Mouse (Mus musculus) ES-E14 (cell line): ENCODE results near the gene Col4a2.

Source experiments
- CHD2 ChIP-seq: IDR thresholded peaks from 2 replicates; pipeline ENCODE4 v1.6.1; 2014; ENCODE audit warnings: mild to moderate bottlenecking, low read depth, low read length, inconsistent platforms
- HCFC1 ChIP-seq: IDR thresholded peaks from 2 replicates; pipeline ENCODE4 v1.6.1; 2012; ENCODE audit warnings: low read length, inconsistent platforms, borderline replicate concordance; ENCODE audit not compliant: insufficient read depth
- MAFK ChIP-seq: IDR thresholded peaks from 2 replicates; pipeline ENCODE4 v1.6.1; 2014; ENCODE audit warnings: mild to moderate bottlenecking, low read depth, low read length, inconsistent platforms; ENCODE audit not compliant: insufficient read depth
- ZC3H11A ChIP-seq: IDR thresholded peaks from 2 replicates; pipeline ENCODE4 v1.6.1; 2012; ENCODE audit warnings: low read depth, mild to moderate bottlenecking, inconsistent platforms, low read length, borderline replicate concordance
- ZNF384 ChIP-seq: IDR thresholded peaks from 2 replicates; pipeline ENCODE4 v1.6.1; 2012; ENCODE audit warnings: low read depth, low read length, inconsistent platforms

GRCm38 (mm10) chr8:11381544-11381943, 68.9 kb downstream of the Col4a2 start:
- no peak for TF ChIP-seq ZNF384
- no peak for TF ChIP-seq CHD2
- TF ChIP-seq ZC3H11A, result no peak
- no peak for TF ChIP-seq MAFK
- no peak for TF ChIP-seq HCFC1
